Mouse (Mus musculus) forebrain, embryonic 11.5 days (tissue): ENCODE measurements around the gene Dnal4. TPM values are rescaled to one million over a fixed set of nuclear protein-coding genes. Genes with fewer than 3 reads are reported as not detected.

Experiments used
- ATAC-seq: fragments of 200-750 bp; cut with Nextera tagmentation; replicated peaks from 2 replicates; pipeline ENCODE4 v1.8.0; 2017; ENCODE audit warnings: moderate TSS enrichment; ENCODE audit not compliant: low FRiP score
- DNase-seq: peaks from one replicate; pipeline ENCODE4 v3.0.0-alpha.2; 2017; ENCODE audit warnings: low spot score
- H3K27ac ChIP-seq: fragments of 300-500 bp; sonication (generic); 2 replicates; pipeline ENCODE4 v1.5.1; 2014; ENCODE audit warnings: low read depth, low read length
- H3K27me3 ChIP-seq: fragments of 300-500 bp; sonication (generic); 2 replicates; pipeline ENCODE4 v1.6.1; 2014; ENCODE audit warnings: mild to moderate bottlenecking, low read length, mixed read lengths; ENCODE audit not compliant: control insufficient read depth, insufficient read depth
- H3K36me3 ChIP-seq: fragments of 300-500 bp; sonication (generic); 2 replicates; pipeline ENCODE4 v1.6.1; 2014; ENCODE audit warnings: mild to moderate bottlenecking, low read length, moderate library complexity, mixed read lengths; ENCODE audit not compliant: control insufficient read depth, insufficient read depth
- H3K4me1 ChIP-seq: fragments of 300-500 bp; sonication (generic); replicated peaks from 2 replicates; pipeline ENCODE4 v1.6.1; 2014; ENCODE audit warnings: low read length, mixed read lengths; ENCODE audit not compliant: control insufficient read depth, insufficient read depth
- H3K4me2 ChIP-seq: fragments of 300-500 bp; sonication (generic); 2 replicates; pipeline ENCODE4 v1.6.1; 2014; ENCODE audit warnings: low read depth, mild to moderate bottlenecking, low read length, moderate library complexity, mixed read lengths; ENCODE audit not compliant: severe bottlenecking
- H3K4me3 ChIP-seq: fragments of 300-500 bp; sonication (generic); 2 replicates; pipeline ENCODE4 v1.5.1; 2014; ENCODE audit warnings: low read depth, low read length
- H3K9ac ChIP-seq: fragments of 300-500 bp; sonication (generic); 2 replicates; pipeline ENCODE4 v1.6.1; 2014; ENCODE audit warnings: low read length
- H3K9me3 ChIP-seq: fragments of 300-500 bp; sonication (generic); 2 replicates; pipeline ENCODE4 v1.6.1; 2016; ENCODE audit warnings: low read length, mixed read lengths; ENCODE audit not compliant: control insufficient read depth
- WGBS: fragments of 180-500 bp; shearing (Covaris S2); extraction: QIAGEN DNeasy Blood & Tissue Kit; methylation state at CpG from one replicate; pipeline ENCODE4 v1.1.7; 2014; 5-methylcytosine and 5-hydroxymethylcytosine counted together
- polyA plus RNA-seq: library from polyadenylated mRNA; unstranded; fragments of >200 nt; fragmentation: Nextera tagmentation; extraction: Ambion mirVana; gene quantifications from 2 replicates; pipeline ENCODE4 v1.2.1, GENCODE M21; 2014

Gene Dnal4
- polyA plus RNA-seq, result 63.9 and 76.7 TPM in 2 replicates

DNA sequence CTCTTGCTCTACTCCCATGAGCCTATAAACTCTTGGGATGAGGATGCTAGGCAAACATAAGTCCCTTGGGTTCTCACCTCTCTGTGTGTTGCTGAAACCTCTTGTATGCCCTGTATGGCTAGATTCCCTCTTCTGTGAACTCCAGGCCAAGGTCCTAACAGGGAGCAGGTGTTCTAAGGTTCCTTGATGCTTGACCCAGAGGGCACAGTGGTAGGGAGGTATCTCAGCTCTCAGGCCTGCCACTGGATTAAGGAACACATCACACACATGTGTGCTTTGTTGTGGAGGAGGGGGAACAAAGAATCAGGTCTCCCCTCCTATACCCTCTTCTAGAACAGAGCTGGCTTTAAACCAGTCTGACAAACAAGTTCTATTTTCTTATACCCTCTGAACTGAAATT lies at the start of gene Dnal4:
TSS of gene Dnal4 (minus strand) at position 101 of the 400 bp plus-strand sequence.
- DNase-seq (no peak), ATAC-seq (no peak)
- H3K9me3 ChIP-seq, result no peaks in the 10 kb centered on the region
- H3K9ac ChIP-seq, result no peak within 1 kb of the TSS
- no peaks in the 10 kb centered on the region for H3K36me3 ChIP-seq
- no peak within 1 kb of the TSS for H3K27ac ChIP-seq
- no peak within 1 kb of the TSS for H3K4me3 ChIP-seq
- H3K4me2 ChIP-seq, result no peak within 1 kb of the TSS
- peaks cover 5% of the 10 kb centered on the region; the same call in 1 of the 2 replicates for H3K4me1 ChIP-seq
- H3K27me3 ChIP-seq, result no peaks in the 10 kb centered on the region

DNA sequence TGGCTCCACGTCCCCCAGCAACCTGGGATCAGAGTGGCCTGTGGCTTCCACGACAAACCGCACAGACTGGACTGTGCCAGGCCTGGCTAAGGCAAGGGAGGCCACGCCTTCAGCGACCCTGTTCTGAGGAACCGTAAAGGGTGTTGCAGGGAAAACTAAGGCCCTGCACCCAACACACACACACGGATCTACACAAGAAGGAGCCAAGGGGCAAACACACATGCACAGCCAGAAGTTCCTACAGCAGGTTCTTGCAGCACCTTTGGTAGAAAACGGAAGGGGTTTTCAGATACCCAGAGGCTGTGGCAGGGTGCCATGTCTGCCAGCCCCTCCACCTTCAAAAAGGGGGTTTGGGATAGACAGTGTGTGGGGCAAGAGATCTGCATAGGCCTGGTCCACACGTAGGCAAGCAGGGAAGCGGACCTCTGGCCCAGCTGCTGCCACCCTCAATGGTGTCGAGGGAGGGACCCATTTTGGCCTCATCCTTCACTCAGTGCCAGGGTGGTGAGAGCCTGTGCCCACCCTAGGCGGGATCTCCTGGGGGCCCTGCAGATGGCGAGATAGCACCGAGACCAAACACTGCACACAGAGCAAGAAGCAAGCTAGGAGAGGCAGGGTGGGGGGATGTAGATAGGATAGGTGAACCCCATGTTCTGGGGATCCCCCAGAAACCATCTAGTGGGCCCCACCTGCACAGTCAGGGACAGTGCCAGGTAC lies 49.6 kb upstream of the Dnal4 start:
- H3K4me1 ChIP-seq, result peaks cover 11% of the 10 kb centered on the region; the same call in 1 of the 2 replicates
- H3K4me2 ChIP-seq, result no peak overlapping the region
- no peaks in the 10 kb centered on the region for H3K27me3 ChIP-seq
- H3K36me3 ChIP-seq, result peaks cover 4% of the 10 kb centered on the region
- no peak overlapping the region for H3K4me3 ChIP-seq
- ATAC-seq, result no peak
- no peak for DNase-seq
- H3K9me3 ChIP-seq, result no peaks in the 10 kb centered on the region
- no peak overlapping the region for H3K9ac ChIP-seq
- WGBS, result 90% methylated on average over 14 of the region's 14 CpGs
- no peak overlapping the region for H3K27ac ChIP-seq

DNA sequence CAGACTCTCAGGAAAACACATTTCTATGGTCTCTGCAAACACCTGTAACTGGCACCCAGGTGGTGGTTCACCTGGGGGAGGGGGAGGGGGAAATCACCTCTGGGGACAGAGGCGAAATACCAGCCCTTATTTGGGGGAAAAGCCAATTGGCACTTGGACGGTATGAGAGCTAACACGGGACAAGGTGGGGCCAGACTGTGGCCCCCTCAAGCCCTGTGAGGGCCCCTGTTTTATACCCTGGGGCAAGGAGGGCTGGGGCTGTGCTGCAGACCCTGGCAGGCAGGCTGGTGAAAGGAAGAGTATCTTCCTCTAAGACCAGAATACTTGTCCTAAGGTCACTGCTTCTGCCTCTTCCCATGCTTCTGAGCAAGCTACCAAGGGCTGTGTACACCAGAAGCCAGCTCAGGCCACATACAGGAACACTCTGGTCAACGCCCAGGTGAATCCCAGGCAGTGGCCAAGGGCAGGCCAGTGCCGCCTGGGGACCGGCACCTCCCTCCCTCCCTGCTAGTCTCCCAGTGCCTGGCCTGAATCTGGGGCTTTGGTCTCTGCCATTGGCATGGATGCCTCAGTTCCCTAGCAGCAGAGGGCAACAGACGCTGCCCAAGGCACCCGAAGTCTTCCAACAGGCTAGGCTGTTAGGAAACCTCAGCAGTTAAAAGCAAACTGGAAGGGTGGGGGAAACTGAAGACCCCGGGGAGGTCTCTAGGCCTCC lies 48.7 kb upstream of the Dnal4 start:
- ATAC-seq (no peak), DNase-seq (no peak)
- Histone ChIP-seq H3K27me3 (no peaks in the 10 kb centered on the region), H3K4me3 (no peak overlapping the region), H3K4me2 (no peak overlapping the region), H3K36me3 (peaks cover 4% of the 10 kb centered on the region), H3K27ac (no peak overlapping the region), H3K9ac (no peak overlapping the region), H3K4me1 (peaks cover 9% of the 10 kb centered on the region; the same call in 1 of the 2 replicates), H3K9me3 (no peaks in the 10 kb centered on the region)
- 91% methylated on average over 9 of the region's 9 CpGs for WGBS

DNA sequence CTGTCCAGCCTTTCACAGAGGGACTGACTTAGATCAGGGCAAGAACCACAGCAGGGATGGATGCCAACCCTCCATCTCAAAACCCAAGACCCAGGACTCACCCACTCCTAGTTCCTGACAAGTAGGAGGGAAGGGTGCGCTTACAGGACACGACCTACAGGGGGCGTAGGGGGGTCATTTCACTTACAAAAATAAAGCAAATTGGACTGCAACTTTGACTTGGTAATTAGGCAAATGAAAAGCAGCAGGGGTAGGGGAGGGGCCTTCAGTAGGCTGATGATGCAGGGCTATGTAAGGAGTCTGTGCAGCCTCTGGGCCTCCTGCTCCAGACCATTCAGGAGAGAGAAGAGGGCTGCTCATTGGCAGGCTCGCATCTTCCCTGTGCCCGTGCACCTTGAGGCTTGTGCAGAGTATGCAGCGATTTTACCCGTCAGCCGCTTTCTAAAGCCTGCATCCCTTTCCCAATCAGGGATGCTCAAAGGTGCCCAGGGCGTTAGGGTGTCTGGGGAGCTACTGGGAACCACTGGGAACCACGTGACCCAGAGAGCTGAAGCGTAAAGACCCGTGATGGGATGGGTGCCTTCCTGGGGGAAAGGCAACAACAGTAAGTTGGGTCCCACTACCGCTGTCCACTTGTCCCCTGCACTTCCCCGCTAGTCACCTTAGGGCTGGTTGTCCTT lies 47.6 kb upstream of the Dnal4 start:
- DNase-seq (peak; percentile 81), ATAC-seq (0 out of 2 replicates have a peak, but pooled peaks have one; percentile 52)
- H3K9me3 ChIP-seq, result no peaks in the 10 kb centered on the region
- H3K9ac ChIP-seq, result no peak overlapping the region; the same call in 1 of the 2 replicates
- no peak overlapping the region for H3K4me3 ChIP-seq
- no peaks in the 10 kb centered on the region for H3K27me3 ChIP-seq
- H3K4me1 ChIP-seq, result peaks cover 7% of the 10 kb centered on the region; the same call in 1 of the 2 replicates
- WGBS, result 53% methylated on average over 14 of the region's 14 CpGs
- no peak overlapping the region for H3K4me2 ChIP-seq
- H3K27ac ChIP-seq, result no peak overlapping the region
- H3K36me3 ChIP-seq, result peaks cover 4% of the 10 kb centered on the region

DNA sequence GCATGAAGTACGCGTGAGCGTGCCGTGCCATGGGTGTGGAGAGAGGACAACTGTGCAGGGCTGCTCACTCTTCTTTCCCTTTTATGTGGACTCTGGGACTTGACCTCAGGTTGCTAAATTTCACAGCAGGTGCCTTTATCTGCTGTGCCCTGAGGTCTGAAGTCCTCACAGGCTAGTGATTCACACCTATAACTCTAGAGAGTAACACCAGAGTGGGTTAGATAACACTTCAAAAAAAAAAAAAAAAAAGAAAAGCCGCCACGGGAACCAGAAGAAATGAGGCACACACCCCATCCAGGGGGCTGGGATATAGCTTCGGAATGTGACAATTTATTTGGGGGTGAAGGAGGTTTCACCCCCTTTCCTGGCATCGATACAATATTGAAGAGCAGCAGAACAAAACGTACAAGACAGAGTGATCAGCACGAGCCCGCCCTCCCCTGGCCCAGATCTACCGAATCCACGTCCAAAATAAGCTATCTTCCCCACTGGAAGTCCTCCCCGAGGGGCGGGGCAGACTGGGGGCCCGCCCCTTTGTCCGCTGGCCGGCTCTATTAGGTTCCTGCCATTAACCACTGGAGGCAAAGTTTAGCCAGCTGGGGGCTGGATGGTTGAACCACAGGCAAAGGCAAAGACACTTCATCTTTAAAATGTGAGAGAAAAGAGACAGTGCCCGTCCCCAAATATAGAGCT lies 46.1 kb upstream of the Dnal4 start:
- Histone ChIP-seq H3K9me3 (no peaks in the 10 kb centered on the region; the same call in 1 of the 2 replicates), H3K9ac (no peak overlapping the region), H3K27me3 (no peaks in the 10 kb centered on the region), H3K36me3 (peaks cover 4% of the 10 kb centered on the region), H3K4me2 (no peak overlapping the region), H3K27ac (no peak overlapping the region), H3K4me1 (0 out of 2 replicates have a peak, but pooled peaks cover 3% of the 10 kb centered on the region), H3K4me3 (no peak overlapping the region)
- 78% methylated on average over 19 of the region's 19 CpGs for WGBS
- ATAC-seq (no peak), DNase-seq (no peak)

DNA sequence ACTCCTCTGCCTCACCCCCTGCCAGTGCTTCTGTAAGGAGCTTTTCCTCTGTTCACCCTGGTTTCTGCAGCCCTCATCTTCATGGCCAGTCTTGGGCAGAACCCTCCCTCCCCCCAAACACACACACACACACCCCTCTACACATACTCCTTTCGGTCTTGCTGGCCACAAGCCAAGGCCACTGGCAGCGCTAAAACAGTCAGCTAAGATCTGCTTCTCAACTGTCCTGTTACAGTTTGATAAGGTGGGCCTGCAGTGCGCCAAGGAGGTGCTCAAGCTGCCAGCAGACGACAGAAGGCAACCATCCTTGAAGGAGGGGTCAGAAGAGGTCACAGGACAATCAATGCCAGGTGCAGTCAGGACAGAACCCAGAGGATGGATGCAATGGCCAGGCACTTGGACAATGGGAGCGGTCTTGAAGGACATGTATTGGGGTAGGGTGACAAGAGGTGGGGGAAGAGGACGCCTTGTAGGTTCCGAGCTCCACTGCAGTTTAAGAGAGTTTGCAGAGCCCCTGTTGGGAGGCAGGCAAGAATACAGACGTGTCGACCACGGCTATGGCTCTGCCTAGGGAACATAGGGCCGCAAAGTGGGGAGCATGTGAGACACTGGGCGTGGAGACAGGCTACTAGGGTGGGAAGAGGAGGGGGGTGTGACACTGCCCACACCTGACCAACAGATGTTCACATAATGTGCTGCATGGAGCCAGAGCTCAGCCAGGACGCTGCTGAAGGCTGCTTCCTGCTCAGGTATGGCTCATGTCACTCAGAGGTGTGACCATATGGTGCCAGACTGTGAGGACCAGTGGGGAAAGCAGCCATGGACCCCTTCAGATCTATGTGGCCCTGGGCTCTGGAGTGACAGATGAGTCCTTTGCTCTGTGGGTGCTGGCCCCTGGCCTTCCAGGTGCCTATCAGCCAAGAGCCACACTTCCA lies 44.9 kb upstream of the Dnal4 start:
- Histone ChIP-seq H3K4me1 (0 out of 2 replicates have a peak, but pooled peaks cover 3% of the 10 kb centered on the region), H3K9ac (no peak overlapping the region), H3K9me3 (no peaks in the 10 kb centered on the region; the same call in 1 of the 2 replicates), H3K4me3 (no peak overlapping the region), H3K4me2 (no peak overlapping the region), H3K27ac (no peak overlapping the region), H3K36me3 (peaks cover 4% of the 10 kb centered on the region), H3K27me3 (no peaks in the 10 kb centered on the region)
- ATAC-seq (no peak), DNase-seq (no peak)
- WGBS, result 81% methylated on average over 13 of the region's 13 CpGs

DNA sequence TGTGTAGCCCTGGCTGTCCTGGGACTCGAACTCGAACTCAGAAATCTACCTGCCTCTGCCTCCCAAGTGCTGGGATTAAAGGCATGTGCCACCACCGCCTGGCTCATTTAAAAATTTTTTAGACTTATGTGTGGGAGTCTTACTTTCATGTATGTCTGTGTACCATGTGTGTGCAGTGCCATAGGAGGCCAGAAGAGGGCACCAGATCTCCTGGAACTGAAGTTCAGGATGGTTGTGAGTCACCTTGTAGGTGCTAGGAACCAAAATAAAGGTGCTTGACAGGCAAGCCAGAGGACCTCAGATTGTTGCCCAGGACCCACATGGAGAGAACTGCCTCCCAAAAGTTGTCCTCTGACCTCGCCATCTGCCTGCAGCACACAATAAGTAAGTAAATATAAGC lies 40.7 kb upstream of the Dnal4 start:
- no peaks in the 10 kb centered on the region for H3K4me1 ChIP-seq
- DNase-seq, result no peak
- H3K36me3 ChIP-seq, result peaks cover 3% of the 10 kb centered on the region
- H3K27me3 ChIP-seq, result no peaks in the 10 kb centered on the region
- no peak overlapping the region for H3K27ac ChIP-seq
- no peaks in the 10 kb centered on the region; the same call in 1 of the 2 replicates for H3K9me3 ChIP-seq
- H3K4me2 ChIP-seq, result no peak overlapping the region
- 80% methylated on average over 4 of the region's 4 CpGs for WGBS
- H3K9ac ChIP-seq, result no peak overlapping the region
- ATAC-seq, result no peak
- no peak overlapping the region for H3K4me3 ChIP-seq
